Comparison of ENCODE assay signal across 17 mouse cellular contexts in the genomic region with DNA sequence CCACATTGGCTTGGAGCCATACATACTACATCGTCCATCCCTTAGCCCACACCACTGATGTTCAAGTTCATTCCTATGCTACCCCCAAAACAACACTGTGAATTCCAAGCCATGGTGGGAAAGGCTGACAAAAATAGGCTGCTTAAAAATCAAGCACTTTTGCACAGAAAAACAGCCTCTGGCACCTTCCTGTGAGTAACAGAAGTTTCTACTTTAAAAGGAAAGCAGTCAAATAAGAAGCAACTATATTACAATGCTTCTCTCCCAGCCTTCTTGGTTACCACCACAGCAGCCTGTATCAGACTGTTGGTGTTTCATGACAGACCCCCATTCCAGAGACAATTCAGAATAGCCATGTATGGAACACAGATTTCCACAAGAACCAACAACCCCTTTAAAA.
"Had no signal": no experiment of that assay in that cellular context is flagged by ENCODE, and none has a peak within 500 bp of the region (broad histone marks: within the 10 kb centered on the region; RNA-seq: fewer than 3 reads in every experiment).

No protein-coding gene starts in this region.

- H3K27me3 ChIP-seq: lung, embryonic 15.5 days; megakaryocyte, embryonic 14.5 days; midbrain, embryonic 13.5 days; midbrain, embryonic 15.5 days; neural tube, embryonic 12.5 days; stomach, embryonic 15.5 days had no signal

- H3K4me3 ChIP-seq: lung, embryonic 15.5 days; megakaryocyte, embryonic 14.5 days; midbrain, embryonic 13.5 days; midbrain, embryonic 15.5 days; neural tube, embryonic 12.5 days; stomach, embryonic 15.5 days had no signal

- H3K27ac ChIP-seq: lung, embryonic 15.5 days; macrophage; midbrain, embryonic 13.5 days; midbrain, embryonic 15.5 days; neural tube, embryonic 12.5 days; stomach, embryonic 15.5 days; stomach, postnatal 0 days had no signal

- ATAC-seq: liver, postnatal 0 days; lung, postnatal 0 days; midbrain, embryonic 13.5 days; midbrain, embryonic 15.5 days had no signal

- H3K4me1 ChIP-seq: megakaryocyte, embryonic 14.5 days; midbrain, embryonic 13.5 days; midbrain, embryonic 15.5 days; neural tube, embryonic 12.5 days; stomach, embryonic 15.5 days had no signal

- H3K36me3 ChIP-seq: lung, embryonic 15.5 days; midbrain, embryonic 13.5 days; midbrain, embryonic 15.5 days; neural tube, embryonic 12.5 days; stomach, embryonic 15.5 days had no signal

- H3K4me2 ChIP-seq: lung, embryonic 15.5 days; midbrain, embryonic 11.5 days; midbrain, embryonic 13.5 days; midbrain, embryonic 15.5 days; neural tube, embryonic 12.5 days; stomach, embryonic 15.5 days had no signal

- H3K9ac ChIP-seq: liver, postnatal 0 days; lung, embryonic 15.5 days; midbrain, embryonic 13.5 days; midbrain, embryonic 15.5 days; neural tube, embryonic 12.5 days; stomach, embryonic 15.5 days had no signal

- H3K9me3 ChIP-seq: lung, embryonic 15.5 days; midbrain, embryonic 13.5 days; midbrain, embryonic 15.5 days; neural tube, embryonic 12.5 days; stomach, embryonic 15.5 days had no signal

- DNase-seq: liver, postnatal 0 days; lung, adult 2 months; lung, postnatal 14 days; lung, postnatal 36 days; thymus, adult 18-20 months; thymus, postnatal 14 days; thymus, postnatal 36 days had no signal
